Mouse (Mus musculus) ES-E14 (cell line): ENCODE results near the gene Pdpn. TPM values are rescaled to one million over a fixed set of nuclear protein-coding genes. Genes with fewer than 3 reads are reported as not detected.

Experiments used
- DNase-seq: peaks from one replicate; pipeline ENCODE4 v3.0.0-alpha.2; 2013; ENCODE audit warnings: low read depth, low spot score
- H3K27ac ChIP-seq: 2 replicates; pipeline ENCODE4 v1.5.1; 2012; ENCODE audit warnings: low read depth, mild to moderate bottlenecking, low read length, moderate library complexity, mixed read lengths; ENCODE audit not compliant: poor library complexity, insufficient read depth, severe bottlenecking
- H3K36me3 ChIP-seq: 2 replicates; pipeline ENCODE4 v1.6.1; 2012; ENCODE audit warnings: mild to moderate bottlenecking, low read length, moderate library complexity, mixed read lengths; ENCODE audit not compliant: control insufficient read depth, poor library complexity, insufficient read depth, severe bottlenecking
- H3K4me1 ChIP-seq, 2 experiments: fragments of 150-350 bp in 1 of 2; sonication (generic) in 1 of 2; 2 replicates each; pipeline ENCODE4 v1.6.1; 2012; ENCODE audit warnings: low read length in 2 of 2, mild to moderate bottlenecking in 1 of 2, mixed read lengths in 1 of 2; ENCODE audit not compliant: control insufficient read depth in 2 of 2, insufficient read depth in 2 of 2, poor library complexity in 1 of 2
- H3K4me3 ChIP-seq, 2 experiments: fragments of 150-350 bp in 1 of 2; sonication (generic) in 1 of 2; 2 replicates each; pipeline ENCODE4 v1.5.1; 2012; ENCODE audit warnings: low read length in 2 of 2, low read depth in 1 of 2, mild to moderate bottlenecking in 1 of 2, mixed read lengths in 1 of 2; ENCODE audit not compliant: insufficient read depth in 1 of 2, poor library complexity in 1 of 2, severe bottlenecking in 1 of 2
- H3K9ac ChIP-seq: 2 replicates; pipeline ENCODE4 v1.6.1; 2012; ENCODE audit warnings: low read depth, mild to moderate bottlenecking, low read length, mixed read lengths; ENCODE audit not compliant: poor library complexity, insufficient read depth, severe bottlenecking
- H3K9me3 ChIP-seq: fragments of 150-350 bp; sonication (generic); 2 replicates; pipeline ENCODE4 v1.6.1; 2012; ENCODE audit warnings: low read depth, mild to moderate bottlenecking, low read length; ENCODE audit not compliant: control insufficient read depth, insufficient read depth
- CHD2 ChIP-seq: IDR thresholded peaks from 2 replicates; pipeline ENCODE4 v1.6.1; 2014; ENCODE audit warnings: mild to moderate bottlenecking, low read depth, low read length, inconsistent platforms
- HCFC1 ChIP-seq: IDR thresholded peaks from 2 replicates; pipeline ENCODE4 v1.6.1; 2012; ENCODE audit warnings: low read length, inconsistent platforms, borderline replicate concordance; ENCODE audit not compliant: insufficient read depth
- MAFK ChIP-seq: IDR thresholded peaks from 2 replicates; pipeline ENCODE4 v1.6.1; 2014; ENCODE audit warnings: mild to moderate bottlenecking, low read depth, low read length, inconsistent platforms; ENCODE audit not compliant: insufficient read depth
- ZC3H11A ChIP-seq: IDR thresholded peaks from 2 replicates; pipeline ENCODE4 v1.6.1; 2012; ENCODE audit warnings: low read depth, mild to moderate bottlenecking, inconsistent platforms, low read length, borderline replicate concordance
- ZNF384 ChIP-seq: IDR thresholded peaks from 2 replicates; pipeline ENCODE4 v1.6.1; 2012; ENCODE audit warnings: low read depth, low read length, inconsistent platforms
- in situ Hi-C, 2 experiments: fragments of 600-800 bp; cut with MboI; formaldehyde crosslinking; loops; one replicate each; pipeline ENCODE4 v1.15.1; 2025; ENCODE audit warnings: low sequenced_read_pairs in 2 of 2, inconsistent platforms in 1 of 2; ENCODE audit not compliant: unreplicated experiment in 2 of 2
- total RNA-seq: library from RNA; depleted of rRNA; stranded (reverse); fragments of 300-350 nt; gene quantifications from 2 replicates; pipeline ENCODE4 v1.2.3, GENCODE M21; 2012

Pdpn gene
- total RNA-seq, 1 experiment: 21.7 TPM

GRCm38 (mm10) chr4:143262696-143263095, 36.7 kb downstream of the Pdpn start:
- in situ Hi-C loops: no loop called here
- no peak for TF ChIP-seq HCFC1
- no peak for TF ChIP-seq ZC3H11A
- no peak for TF ChIP-seq ZNF384
- no peak for TF ChIP-seq MAFK

GRCm38 (mm10) chr4:143259718-143260349, 39.5 kb downstream of the Pdpn start:
- Histone ChIP-seq H3K9ac (no peak overlapping the region), H3K36me3 (no peaks in the 10 kb centered on the region), H3K4me1 (peaks cover 7 to 12% of the 10 kb centered on the region in 2 experiments; a peak in 2 of 4 replicates), H3K9me3 (no peaks in the 10 kb centered on the region), H3K27ac (no peak overlapping the region), H3K4me3 (no peak overlapping the region)
- no peak for TF ChIP-seq ZNF384
- TF ChIP-seq ZC3H11A: no peak
- no peak for TF ChIP-seq CHD2
- no peak for TF ChIP-seq MAFK
- TF ChIP-seq HCFC1: no peak
- in situ Hi-C loops: no loop called here
- DNase-seq: no peak

More at GRCm38 (mm10) chr4:143262696-143263095, 36.7 kb downstream of the Pdpn start:
- Histone ChIP-seq H3K27ac (no peak overlapping the region), H3K36me3 (peaks cover 2% of the 10 kb centered on the region; the same call in 1 of the 2 replicates), H3K9me3 (no peaks in the 10 kb centered on the region), H3K9ac (no peak overlapping the region), H3K4me1 (peaks cover 7 to 12% of the 10 kb centered on the region in 2 experiments; a peak in 2 of 4 replicates), H3K4me3 (no peak overlapping the region)
- no peak for DNase-seq

GRCm38 (mm10) chr4:143258517-143258916, 40.8 kb downstream of the Pdpn start:
- TF ChIP-seq MAFK (no peak), CHD2 (no peak), ZNF384 (no peak), ZC3H11A (no peak), HCFC1 (no peak)
- H3K9me3 ChIP-seq: no peaks in the 10 kb centered on the region
- peak overlapping the region in 1 of 2 experiments; percentile 45; a peak in 2 of 4 replicates for H3K4me3 ChIP-seq
- in situ Hi-C loops: no loop called here
- peaks cover 7 to 12% of the 10 kb centered on the region in 2 experiments; a peak in 2 of 4 replicates for H3K4me1 ChIP-seq
- H3K9ac ChIP-seq: peak overlapping the region; percentile 55; the same call in 1 of the 2 replicates
- no peaks in the 10 kb centered on the region for H3K36me3 ChIP-seq
- H3K27ac ChIP-seq: no peak overlapping the region
- DNase-seq: peak; percentile 59

DNA sequence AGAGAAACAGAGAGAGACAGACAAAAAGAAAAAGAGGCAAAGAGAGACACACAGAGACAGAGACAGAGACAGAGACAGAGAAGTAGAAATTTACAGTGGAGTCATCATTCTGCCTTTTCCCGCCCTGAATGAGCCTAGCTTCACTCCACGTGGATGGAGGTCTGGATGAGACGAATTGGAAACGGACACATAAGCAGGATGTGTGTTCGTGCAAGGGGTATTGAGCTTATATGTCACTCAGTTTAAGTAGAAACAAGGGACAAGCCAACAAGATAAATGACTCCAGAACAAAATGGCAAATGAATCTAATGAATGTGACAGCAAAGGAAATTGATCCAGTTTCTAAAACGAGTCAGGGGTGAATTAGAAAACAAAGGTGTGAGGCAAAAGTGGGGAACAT, 41.4 kb downstream of the Pdpn start:
- H3K4me1 ChIP-seq: peaks cover 7 to 12% of the 10 kb centered on the region in 2 experiments; a peak in 2 of 4 replicates
- no peaks in the 10 kb centered on the region for H3K9me3 ChIP-seq
- in situ Hi-C loops: no loop called here
- no peak overlapping the region for H3K27ac ChIP-seq
- peak overlapping the region in 1 of 2 experiments; percentile 45; a peak in 2 of 4 replicates for H3K4me3 ChIP-seq
- no peak for DNase-seq
- peak overlapping the region; percentile 55; the same call in 1 of the 2 replicates for H3K9ac ChIP-seq
- TF ChIP-seq CHD2 (no peak), HCFC1 (no peak), ZNF384 (no peak), ZC3H11A (no peak), MAFK (no peak)
- no peaks in the 10 kb centered on the region for H3K36me3 ChIP-seq
